Mouse (Mus musculus): ENCODE measurements around the gene Far1. TPM values are rescaled to one million over a fixed set of nuclear protein-coding genes. Genes with fewer than 3 reads are reported as not detected.

Far1 gene
- polyA plus RNA-seq (2015; fragmentation: Nextera tagmentation; extraction: Ambion mirVana), result 73.1 and 75.5 TPM in 2 replicates

DNA sequence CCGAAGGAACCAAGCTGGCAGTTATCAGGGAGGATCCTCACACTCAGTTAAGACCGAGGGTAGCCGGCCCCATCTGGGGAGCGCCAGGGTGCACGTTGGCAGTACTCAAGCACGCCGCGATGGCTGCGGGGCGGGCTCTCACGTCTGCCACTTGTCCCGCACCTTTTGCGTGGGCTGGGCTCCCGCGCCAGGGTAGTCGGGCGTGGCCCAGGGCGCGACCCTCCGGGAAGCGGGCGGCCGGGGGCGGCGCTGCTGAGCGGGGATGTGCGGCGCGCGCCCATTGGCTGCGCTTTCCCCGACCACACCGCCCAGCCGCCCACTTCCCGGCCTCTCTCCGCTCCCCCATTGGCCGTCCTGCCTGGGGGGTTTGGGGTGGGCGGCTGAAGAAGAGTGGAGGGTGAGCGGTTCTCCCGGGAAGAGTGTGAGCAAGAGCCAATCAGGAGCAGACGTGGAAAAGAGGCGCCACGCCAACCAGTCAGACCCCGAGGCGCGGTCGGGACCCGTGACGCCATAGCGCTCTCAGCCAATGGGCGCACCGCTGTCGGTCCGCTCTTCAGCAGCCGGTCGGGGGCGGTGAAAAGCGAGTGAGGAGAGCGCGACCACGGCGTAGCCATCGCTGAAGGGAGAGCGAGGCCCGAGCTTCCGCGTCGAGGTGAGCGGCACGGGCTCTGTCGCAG is at the start of gene Far1:
TSS of gene Far1 (plus strand) at position 549 of the 677 bp plus-strand sequence.
- Histone ChIP-seq H3K36me3 (no peaks in the 10 kb centered on the region), H3K27ac (peak within 1 kb of the TSS; percentile 93), H3K4me2 (peak within 1 kb of the TSS; percentile 95), H3K9ac (peak within 1 kb of the TSS; percentile 91), H3K4me3 (peak within 1 kb of the TSS; percentile 95), H3K9me3 (no peaks in the 10 kb centered on the region), H3K4me1 (peaks cover 20% of the 10 kb centered on the region), H3K27me3 (no peaks in the 10 kb centered on the region)
- peak; percentile 99 for ATAC-seq (ENCODE audit: borderline replicate concordance, extremely low read depth, low FRiP score, low TSS enrichment)
- WGBS, result under 1% methylated on average over 70 of the region's 71 CpGs

DNA sequence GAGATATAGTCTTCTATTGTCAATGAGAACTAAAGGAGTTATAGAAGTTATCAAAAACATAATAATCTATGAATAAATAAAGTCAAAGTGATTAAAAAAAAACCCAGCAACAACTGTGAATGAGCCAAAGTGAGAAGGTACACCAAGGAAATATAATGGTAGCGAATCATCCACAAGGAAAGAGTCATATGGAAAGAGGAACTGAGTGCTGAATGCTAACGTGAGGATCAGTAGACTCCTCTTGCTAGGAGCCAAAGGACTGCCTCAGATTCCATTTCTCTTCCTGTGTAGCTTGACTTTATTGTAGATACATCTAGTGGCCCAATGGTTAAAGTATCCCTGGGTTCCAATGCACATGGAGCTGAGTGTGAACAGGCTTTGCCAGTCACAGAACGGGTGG is 45.3 kb upstream of the Far1 start:
- no peak overlapping the region for H3K4me2 ChIP-seq
- no peak for ATAC-seq (ENCODE audit: borderline replicate concordance, extremely low read depth, low FRiP score, low TSS enrichment)
- H3K9me3 ChIP-seq, result no peaks in the 10 kb centered on the region
- H3K4me1 ChIP-seq, result no peaks in the 10 kb centered on the region
- no peaks in the 10 kb centered on the region for H3K27me3 ChIP-seq
- no peaks in the 10 kb centered on the region for H3K36me3 ChIP-seq
- H3K27ac ChIP-seq, result no peak overlapping the region
- no peak overlapping the region for H3K4me3 ChIP-seq
- WGBS, result 67% methylated on average over 3 of the region's 3 CpGs
- H3K9ac ChIP-seq, result no peak overlapping the region

DNA sequence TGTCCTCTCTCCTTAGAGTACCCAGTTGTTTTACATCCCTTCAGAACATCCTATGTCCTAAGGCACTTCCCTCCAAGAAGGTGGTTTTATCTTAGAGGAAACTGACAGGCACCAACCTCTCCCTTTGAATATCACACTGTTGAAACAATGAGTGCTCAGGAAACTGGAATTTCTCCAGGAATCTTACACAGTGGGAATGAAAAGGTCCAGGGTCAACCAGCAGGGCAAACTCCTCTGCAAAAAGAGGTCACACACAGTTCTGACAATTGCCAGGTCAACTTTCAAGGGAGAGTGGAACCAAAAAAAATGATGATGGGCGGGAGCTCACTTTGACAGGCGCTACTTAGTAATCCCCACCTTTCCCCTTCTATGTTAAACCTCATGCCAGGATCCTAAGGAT is 43.0 kb upstream of the Far1 start:
- H3K27me3 ChIP-seq, result no peaks in the 10 kb centered on the region
- H3K36me3 ChIP-seq, result no peaks in the 10 kb centered on the region
- 62% methylated on average over 2 of the region's 2 CpGs for WGBS
- H3K27ac ChIP-seq, result no peak overlapping the region
- H3K4me2 ChIP-seq, result no peak overlapping the region
- no peak overlapping the region for H3K9ac ChIP-seq
- H3K9me3 ChIP-seq, result no peaks in the 10 kb centered on the region
- no peak overlapping the region for H3K4me3 ChIP-seq
- no peaks in the 10 kb centered on the region for H3K4me1 ChIP-seq
- ATAC-seq (ENCODE audit: borderline replicate concordance, extremely low read depth, low FRiP score, low TSS enrichment), result no peak

DNA sequence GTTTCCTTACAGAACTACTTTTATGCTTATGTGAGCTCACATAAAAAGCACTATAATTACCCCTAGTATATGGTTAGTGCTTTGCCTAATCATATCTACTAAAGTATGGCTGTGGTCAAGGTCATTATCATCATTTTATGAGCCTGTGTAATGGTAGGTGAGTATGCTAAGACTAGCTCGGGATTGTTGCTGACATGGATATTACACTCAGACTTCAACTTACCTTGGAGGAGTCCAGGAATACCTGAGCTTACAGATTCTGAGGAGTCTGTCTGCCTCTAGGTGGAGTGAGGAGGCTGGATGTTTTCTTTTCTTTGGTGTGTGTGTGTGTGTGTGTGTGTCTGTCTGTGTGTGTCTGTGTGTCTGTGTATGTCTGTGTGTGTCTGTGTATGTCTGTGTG is 42.0 kb upstream of the Far1 start:
- no peak overlapping the region for H3K9ac ChIP-seq
- no peak for ATAC-seq (ENCODE audit: borderline replicate concordance, extremely low read depth, low FRiP score, low TSS enrichment)

DNA sequence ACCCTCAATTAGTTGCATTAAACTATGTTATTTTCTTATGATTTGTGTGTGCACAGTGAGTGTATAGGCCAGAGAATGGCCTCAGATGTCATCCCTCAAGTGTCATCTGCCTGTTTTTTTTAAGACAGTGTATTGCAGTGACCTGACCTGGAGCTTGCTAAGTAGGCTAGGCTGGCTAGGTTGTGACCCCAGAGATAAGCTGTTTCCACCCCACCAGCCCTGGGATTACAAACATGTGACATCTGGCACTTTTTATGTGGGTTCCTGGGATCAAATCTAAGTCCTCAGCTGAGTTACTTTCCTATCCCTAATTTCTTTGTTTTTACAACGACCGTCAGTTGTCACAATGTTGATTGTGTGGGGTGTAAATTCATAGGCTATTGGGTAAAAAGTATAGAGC is 17.8 kb upstream of the Far1 start:
- 38% methylated on average over 2 of the region's 2 CpGs for WGBS
- no peaks in the 10 kb centered on the region for H3K36me3 ChIP-seq
- ATAC-seq (ENCODE audit: borderline replicate concordance, extremely low read depth, low FRiP score, low TSS enrichment), result no peak
- no peaks in the 10 kb centered on the region for H3K27me3 ChIP-seq
- H3K4me2 ChIP-seq, result no peak overlapping the region
- no peak overlapping the region for H3K9ac ChIP-seq
- H3K4me3 ChIP-seq, result no peak overlapping the region
- no peaks in the 10 kb centered on the region for H3K9me3 ChIP-seq
- H3K4me1 ChIP-seq, result no peaks in the 10 kb centered on the region
- H3K27ac ChIP-seq, result no peak overlapping the region

More for the DNA sequence above, 42.0 kb upstream of the Far1 start:
- no peaks in the 10 kb centered on the region for H3K4me1 ChIP-seq
- no peak overlapping the region for H3K4me2 ChIP-seq
- no peaks in the 10 kb centered on the region for H3K27me3 ChIP-seq
- no peak overlapping the region for H3K27ac ChIP-seq
- H3K9me3 ChIP-seq, result no peaks in the 10 kb centered on the region
- 63% methylated on average over 1 of the region's 1 CpGs for WGBS
- no peak overlapping the region for H3K4me3 ChIP-seq
- no peaks in the 10 kb centered on the region for H3K36me3 ChIP-seq

DNA sequence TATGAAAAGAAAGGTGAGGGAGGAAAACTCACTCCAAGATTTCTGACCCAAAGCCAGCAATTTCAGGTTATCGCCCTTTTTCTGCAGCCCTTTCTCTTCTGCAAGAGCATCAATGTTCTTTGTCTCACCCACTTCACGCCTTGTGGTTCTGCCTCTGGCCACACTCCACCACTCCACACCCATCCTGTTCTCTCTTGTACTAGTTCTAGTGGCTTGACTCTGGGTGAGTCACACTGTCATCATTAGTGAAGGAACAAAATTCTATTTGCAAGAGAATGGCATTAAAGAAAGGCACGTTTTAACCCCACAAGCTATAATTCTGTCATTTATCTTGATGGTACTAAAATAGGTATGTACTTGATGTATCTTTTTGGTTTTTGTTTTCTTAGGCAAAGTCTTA is 15.2 kb upstream of the Far1 start:
- Histone ChIP-seq H3K4me1 (no peaks in the 10 kb centered on the region), H3K9ac (no peak overlapping the region), H3K9me3 (no peaks in the 10 kb centered on the region), H3K27ac (no peak overlapping the region), H3K27me3 (no peaks in the 10 kb centered on the region), H3K36me3 (no peaks in the 10 kb centered on the region), H3K4me2 (no peak overlapping the region), H3K4me3 (no peak overlapping the region)
- WGBS, result 81% methylated on average over 3 of the region's 3 CpGs
- ATAC-seq (ENCODE audit: borderline replicate concordance, extremely low read depth, low FRiP score, low TSS enrichment), result no peak

DNA sequence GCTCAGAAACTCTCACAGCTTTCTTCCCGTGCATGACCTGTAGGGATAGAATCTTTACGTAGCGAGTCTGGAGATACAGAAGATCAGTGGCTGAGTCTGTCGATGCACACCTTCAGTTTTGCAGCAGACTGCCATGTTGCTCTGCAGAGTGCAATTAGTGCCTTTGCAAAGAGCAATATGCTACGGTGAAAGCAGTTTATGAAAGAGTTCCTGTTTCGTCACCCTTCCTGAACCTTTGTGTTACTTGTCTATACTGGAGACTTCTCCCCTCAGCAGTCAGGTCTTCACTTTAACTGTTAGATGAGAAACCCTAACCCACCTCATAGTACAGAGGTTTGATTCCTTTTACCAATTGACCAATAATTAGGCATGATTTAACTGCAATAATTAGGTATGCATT is 13.8 kb upstream of the Far1 start:
- H3K4me1 ChIP-seq, result no peaks in the 10 kb centered on the region
- WGBS, result 70% methylated on average over 6 of the region's 6 CpGs
- no peaks in the 10 kb centered on the region for H3K9me3 ChIP-seq
- no peak overlapping the region for H3K27ac ChIP-seq
- ATAC-seq (ENCODE audit: borderline replicate concordance, extremely low read depth, low FRiP score, low TSS enrichment), result no peak
- H3K27me3 ChIP-seq, result no peaks in the 10 kb centered on the region
- H3K4me3 ChIP-seq, result no peak overlapping the region
- no peaks in the 10 kb centered on the region for H3K36me3 ChIP-seq
- H3K9ac ChIP-seq, result no peak overlapping the region
- H3K4me2 ChIP-seq, result no peak overlapping the region

DNA sequence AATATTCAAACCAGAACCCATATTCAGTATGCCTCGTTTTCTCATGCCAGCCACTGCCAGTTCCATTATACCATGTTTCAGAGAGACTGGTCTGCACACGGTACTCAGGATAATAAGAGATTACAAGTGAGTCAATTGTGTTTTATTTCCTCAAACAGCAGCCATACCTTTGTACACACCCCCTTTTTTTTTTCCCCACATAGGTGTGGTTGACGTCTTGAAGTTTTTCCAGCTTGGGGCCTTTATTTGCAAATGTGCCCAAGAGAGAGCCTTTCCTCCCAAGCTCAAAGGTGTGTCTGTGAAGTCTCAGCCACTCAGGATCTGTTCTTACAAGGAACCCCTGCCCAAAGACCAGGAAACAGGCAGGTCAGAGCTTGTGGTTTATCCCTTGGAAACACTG is 11.2 kb upstream of the Far1 start:
- H3K27ac ChIP-seq, result no peak overlapping the region
- ATAC-seq (ENCODE audit: borderline replicate concordance, extremely low read depth, low FRiP score, low TSS enrichment), result no peak
- H3K36me3 ChIP-seq, result no peaks in the 10 kb centered on the region
- WGBS, result 37% methylated on average over 3 of the region's 3 CpGs
- H3K27me3 ChIP-seq, result no peaks in the 10 kb centered on the region
- H3K4me3 ChIP-seq, result no peak overlapping the region
- H3K4me2 ChIP-seq, result no peak overlapping the region
- no peak overlapping the region for H3K9ac ChIP-seq
- no peaks in the 10 kb centered on the region for H3K4me1 ChIP-seq
- no peaks in the 10 kb centered on the region for H3K9me3 ChIP-seq

DNA sequence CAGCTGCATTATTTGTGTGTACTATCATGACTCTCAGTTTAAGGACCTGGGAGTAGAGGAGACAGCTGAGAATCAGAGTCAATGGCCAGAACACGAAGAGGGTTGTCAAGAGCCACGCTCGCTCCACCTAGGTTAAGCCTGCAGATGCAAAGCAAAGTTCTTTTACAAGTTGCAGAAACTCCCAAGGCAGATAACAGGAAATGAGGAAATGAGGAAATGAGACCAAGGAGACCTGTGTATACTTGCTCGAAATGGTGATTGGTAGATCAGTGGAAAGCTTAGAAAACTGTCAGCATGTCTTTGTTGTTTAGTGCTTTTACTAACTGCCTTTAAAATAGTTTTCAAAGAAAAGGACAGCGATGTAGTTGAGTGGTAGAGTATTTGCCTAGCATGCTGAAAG is 8.6 kb upstream of the Far1 start:
- no peak for ATAC-seq (ENCODE audit: borderline replicate concordance, extremely low read depth, low FRiP score, low TSS enrichment)
- Histone ChIP-seq H3K36me3 (no peaks in the 10 kb centered on the region), H3K27me3 (no peaks in the 10 kb centered on the region), H3K27ac (no peak overlapping the region), H3K9me3 (no peaks in the 10 kb centered on the region), H3K4me3 (no peak overlapping the region), H3K9ac (no peak overlapping the region), H3K4me1 (no peaks in the 10 kb centered on the region), H3K4me2 (no peak overlapping the region)
- WGBS, result 69% methylated on average over 5 of the region's 5 CpGs

DNA sequence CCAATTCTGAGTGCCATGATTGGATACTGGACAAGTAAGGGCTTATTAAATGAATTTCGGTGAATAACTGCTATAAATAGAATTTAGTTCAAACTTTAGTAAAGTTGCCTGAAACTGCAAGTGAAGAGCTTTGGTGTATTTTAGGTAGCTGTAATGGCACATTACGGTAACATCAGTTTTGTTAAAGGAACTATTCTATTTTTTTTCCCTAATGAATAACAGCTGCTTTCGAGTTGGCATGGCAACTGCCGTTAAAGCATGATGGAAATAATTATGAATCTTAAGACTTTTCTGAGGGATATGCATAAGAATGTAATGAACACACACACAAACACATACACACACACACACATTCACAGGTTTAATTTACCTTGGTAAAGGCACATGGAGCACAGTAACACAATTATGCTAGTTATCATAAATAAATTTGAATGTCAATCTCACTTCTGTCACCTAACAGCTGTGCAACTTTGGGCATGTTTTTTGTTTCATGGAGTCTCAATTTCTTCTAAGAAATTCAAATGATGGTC is 8.1 kb upstream of the Far1 start:
- 75% methylated on average over 4 of the region's 4 CpGs for WGBS
- ATAC-seq (ENCODE audit: borderline replicate concordance, extremely low read depth, low FRiP score, low TSS enrichment), result no peak
- H3K36me3 ChIP-seq, result no peaks in the 10 kb centered on the region

DNA sequence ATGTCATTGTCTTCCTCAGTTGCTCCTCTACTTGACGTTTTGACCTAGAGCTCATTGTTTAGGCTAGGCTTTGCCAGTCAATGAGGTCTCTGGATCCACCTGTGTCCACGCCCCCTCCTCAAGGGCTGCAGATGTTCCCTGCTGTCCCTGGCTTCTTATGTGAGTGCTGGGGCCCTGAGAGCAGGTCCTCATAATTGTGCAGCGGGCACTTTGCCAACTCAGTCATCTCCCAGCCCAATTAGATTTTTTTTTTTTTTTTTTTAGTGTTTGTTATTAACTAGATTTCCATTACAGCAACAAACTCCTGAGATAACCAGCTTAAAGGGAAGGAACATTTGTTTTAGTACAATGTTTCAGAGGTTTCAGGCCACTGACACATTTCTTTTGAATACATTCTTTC is 5.8 kb upstream of the Far1 start:
- WGBS, result 53% methylated on average over 3 of the region's 3 CpGs
- H3K27me3 ChIP-seq, result no peaks in the 10 kb centered on the region
- no peak overlapping the region for H3K27ac ChIP-seq
- H3K9me3 ChIP-seq, result no peaks in the 10 kb centered on the region
- no peaks in the 10 kb centered on the region for H3K36me3 ChIP-seq
- H3K4me1 ChIP-seq, result peaks cover 6% of the 10 kb centered on the region
- H3K4me3 ChIP-seq, result no peak overlapping the region
- no peak for ATAC-seq (ENCODE audit: borderline replicate concordance, extremely low read depth, low FRiP score, low TSS enrichment)
- H3K4me2 ChIP-seq, result no peak overlapping the region
- H3K9ac ChIP-seq, result no peak overlapping the region

More for the DNA sequence above, 8.1 kb upstream of the Far1 start:
- no peaks in the 10 kb centered on the region for H3K9me3 ChIP-seq
- no peak overlapping the region for H3K4me3 ChIP-seq
- no peak overlapping the region for H3K4me2 ChIP-seq
- H3K9ac ChIP-seq, result no peak overlapping the region
- no peaks in the 10 kb centered on the region for H3K4me1 ChIP-seq
- no peaks in the 10 kb centered on the region for H3K27me3 ChIP-seq
- no peak overlapping the region for H3K27ac ChIP-seq

DNA sequence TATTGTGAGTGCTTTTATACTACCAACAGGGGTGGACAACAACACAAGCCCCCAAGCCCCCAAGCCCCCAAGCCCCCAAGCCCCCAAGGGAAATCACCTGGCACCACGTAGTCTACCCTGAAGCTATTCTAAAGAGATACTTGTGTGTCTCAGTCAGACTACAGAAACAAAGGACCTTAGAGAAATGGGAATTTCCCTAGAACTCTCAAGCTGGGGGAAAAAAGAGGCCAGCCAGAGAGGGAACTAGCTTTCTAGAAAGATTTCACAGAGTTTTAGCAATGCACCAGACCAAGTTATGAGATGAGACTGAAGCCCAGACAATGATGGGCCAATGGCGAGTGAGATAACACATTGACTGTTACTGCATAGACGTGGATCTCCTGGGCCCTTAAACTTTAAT is 2.2 kb upstream of the Far1 start:
- Histone ChIP-seq H3K4me1 (peaks cover 20% of the 10 kb centered on the region), H3K27me3 (no peaks in the 10 kb centered on the region), H3K9me3 (no peaks in the 10 kb centered on the region), H3K36me3 (no peaks in the 10 kb centered on the region), H3K4me3 (no peak overlapping the region), H3K9ac (no peak overlapping the region), H3K27ac (no peak overlapping the region), H3K4me2 (no peak overlapping the region)
- WGBS, result 83% methylated on average over 3 of the region's 3 CpGs
- ATAC-seq (ENCODE audit: borderline replicate concordance, extremely low read depth, low FRiP score, low TSS enrichment), result no peak

Data from lung, embryonic 15.5 days (tissue).